Mouse (Mus musculus): ENCODE measurements at regions not wholly inside any gene's neighbourhood (a gene's known extent, or its start where the extent isn't known, plus 50 kb on each side); places are given as distances from the start of the nearest gene placed in this dataset.

- no peak for TF ChIP-seq E2F4 (IDR thresholded peaks at IDR 0.05; ENCODE audit: insufficient replicate concordance, low read depth, low read length)
- no peak for TF ChIP-seq CTCF (conservative IDR thresholded peaks at IDR 0.05 in 1 of 2, IDR thresholded peaks at IDR 0.05 in 1 of 2; ENCODE audit: low read depth in 2 of 2, low read length in 2 of 2)
These were observed 104.0 kb upstream of the Mdga2 start for GRCm38 (mm10) chr12:67326326-67326725.

Measured in CH12.LX (cell line).